Mouse (Mus musculus): ENCODE data around the gene Eid3.

DNA sequence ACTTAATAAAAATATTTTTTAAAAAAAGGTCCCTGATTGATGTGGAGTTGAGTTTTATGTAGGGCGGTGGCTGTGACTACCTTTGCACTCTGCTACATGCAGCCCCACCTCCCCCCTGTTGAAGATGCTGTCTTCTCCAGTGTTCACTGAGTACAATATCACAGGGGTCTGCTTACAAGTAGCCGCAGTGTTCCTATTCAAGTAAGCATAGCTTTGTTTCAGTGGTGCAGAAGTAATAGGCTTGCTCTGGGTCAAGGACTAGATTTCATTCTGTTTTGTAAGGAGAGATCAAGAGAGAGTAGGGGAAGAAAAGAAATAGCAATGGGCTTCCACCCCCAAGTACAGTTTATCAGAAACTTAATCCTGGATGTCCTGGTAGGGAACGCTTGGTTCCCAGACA, 48.9 kb upstream of the Eid3 start:
- TF ChIP-seq ZC3H11A (IDR thresholded peaks at IDR 0.05; ENCODE audit: borderline replicate concordance, low read depth, low read length) (no peak), ZNF384 (IDR thresholded peaks at IDR 0.05; ENCODE audit: low read depth, low read length) (no peak)
